Mouse (Mus musculus) left cerebral cortex, postnatal 4 days (tissue): ENCODE results near the gene Slfn14. TPM values are rescaled to one million over a fixed set of nuclear protein-coding genes. Genes with fewer than 3 reads are reported as not detected.
"Not testable (repeated sequence)": the region's sequence is repeated elsewhere in the genome, so short reads cannot be mapped to it uniquely, and the experiment has no call there.

Experiments
- DNase-seq: peaks from one replicate; pipeline ENCODE4 v3.0.0-alpha.2; 2022
- intact Hi-C: fragments of 180-260 bp; cut with DNase I; formaldehyde crosslinking; loops from one replicate; pipeline ENCODE4 v1.15.1; 2025
- total RNA-seq, 2 experiments: library from RNA; stranded (reverse); gene quantifications; 2 replicates each; pipeline ENCODE4 v1.2.3; 2021

The Slfn14 gene
- total RNA-seq, 2 experiments from 2014 or later = not detected

DNA sequence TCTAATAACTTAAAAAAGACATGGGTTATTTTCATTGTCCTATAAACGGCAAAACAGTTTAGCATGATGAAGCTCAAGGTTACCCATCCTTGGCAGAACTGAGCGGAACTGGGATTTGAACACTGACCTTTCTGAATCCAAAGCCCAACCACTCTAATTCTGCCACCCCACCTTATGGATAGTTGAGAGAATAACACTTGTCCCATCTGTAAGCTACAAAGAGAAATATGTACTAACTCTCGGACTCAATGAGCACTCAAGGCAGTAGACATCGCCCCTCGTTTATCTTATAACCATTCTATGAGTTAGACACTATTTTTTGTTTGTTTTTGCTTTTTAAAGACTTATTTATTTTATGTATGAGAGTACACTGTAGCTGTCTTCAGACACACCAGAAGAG is 2.5 kb upstream of the Slfn14 start:
- DNase-seq = no peak
- intact Hi-C loops = no loop called here

DNA sequence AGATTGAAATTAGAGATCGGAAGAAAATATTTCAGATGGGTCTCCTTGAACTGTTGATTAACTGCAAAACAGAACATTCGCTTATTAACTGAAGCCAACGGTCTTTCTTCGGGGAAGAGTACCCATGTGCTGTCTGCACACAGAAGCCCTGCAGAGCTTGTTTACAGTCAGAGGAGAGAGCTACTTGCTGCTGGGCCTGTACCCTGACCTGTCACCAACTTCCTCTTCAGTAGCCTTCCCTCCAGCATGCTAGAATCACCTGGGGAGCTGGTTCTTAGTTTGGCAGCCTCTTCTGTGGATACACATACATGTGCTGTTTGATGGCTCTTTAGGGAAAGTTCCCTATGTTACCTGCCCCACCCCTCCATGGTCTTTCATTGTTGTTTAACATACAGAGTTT is 899 bp downstream of the Slfn14 start:
- DNase-seq = no peak
- intact Hi-C loops = no loop called here

DNA sequence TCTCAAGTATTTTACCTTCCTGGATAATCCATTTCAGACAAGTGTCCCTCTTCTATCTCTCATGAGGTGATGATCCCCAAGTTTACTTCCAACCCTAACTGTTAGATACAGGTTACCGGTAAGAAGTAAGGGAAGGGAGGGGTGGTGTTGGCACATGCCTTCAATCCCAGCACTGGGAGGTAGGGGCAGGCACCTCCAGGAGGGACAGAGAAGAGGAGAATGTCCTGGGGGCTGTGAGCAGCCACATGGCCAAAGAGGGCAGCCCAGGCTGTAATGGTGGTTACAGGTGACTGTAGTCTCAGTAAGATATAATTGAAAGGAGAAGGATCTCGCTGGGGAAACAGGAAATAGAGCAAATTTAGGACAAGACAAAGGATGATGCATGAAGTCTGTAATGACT is 4.4 kb downstream of the Slfn14 start:
- DNase-seq = no peak
- intact Hi-C loops = no loop called here

DNA sequence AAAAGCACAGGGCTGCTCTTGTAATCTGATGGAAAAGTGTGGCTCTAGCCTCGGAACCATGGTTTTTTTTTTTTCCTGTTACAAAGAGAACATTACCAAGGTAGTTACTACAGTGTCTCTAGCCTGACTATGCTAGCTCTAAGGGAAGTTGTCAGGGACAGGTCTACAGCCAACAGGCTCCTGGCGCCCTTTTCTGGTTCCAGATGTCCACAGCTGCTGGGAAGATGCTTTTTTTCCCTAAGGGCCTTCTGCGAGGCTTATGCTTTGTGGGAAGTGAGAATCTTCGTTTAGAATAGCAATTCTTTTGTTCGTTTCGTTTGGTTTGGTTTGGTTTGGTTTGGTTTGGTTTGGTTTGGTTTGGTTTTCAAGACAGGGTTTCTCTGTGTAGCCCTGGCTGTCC is 6.8 kb downstream of the Slfn14 start:
- intact Hi-C loops = no loop called here
- DNase-seq = no peak

DNA sequence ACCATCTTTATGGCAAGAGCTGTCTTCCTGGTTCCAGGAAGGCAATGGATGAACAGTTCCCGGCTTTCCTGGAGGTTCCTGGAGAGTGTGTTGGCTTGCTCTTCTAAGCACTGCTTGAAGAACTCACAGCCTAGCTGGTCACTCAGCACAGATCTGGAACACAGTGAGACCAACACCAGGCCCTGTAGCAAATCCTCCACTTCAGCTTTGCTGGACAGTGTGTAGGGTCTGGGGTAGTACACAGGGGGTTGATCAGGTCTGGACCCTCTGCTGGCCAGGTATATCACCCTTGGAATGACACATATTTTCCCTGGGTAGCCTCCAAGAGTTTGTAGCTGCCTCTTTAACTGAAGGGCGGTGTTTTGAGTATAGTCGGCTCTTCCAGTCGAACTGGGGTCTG is 7.5 kb downstream of the Slfn14 start:
- DNase-seq = no peak
- intact Hi-C loops = no loop called here

DNA sequence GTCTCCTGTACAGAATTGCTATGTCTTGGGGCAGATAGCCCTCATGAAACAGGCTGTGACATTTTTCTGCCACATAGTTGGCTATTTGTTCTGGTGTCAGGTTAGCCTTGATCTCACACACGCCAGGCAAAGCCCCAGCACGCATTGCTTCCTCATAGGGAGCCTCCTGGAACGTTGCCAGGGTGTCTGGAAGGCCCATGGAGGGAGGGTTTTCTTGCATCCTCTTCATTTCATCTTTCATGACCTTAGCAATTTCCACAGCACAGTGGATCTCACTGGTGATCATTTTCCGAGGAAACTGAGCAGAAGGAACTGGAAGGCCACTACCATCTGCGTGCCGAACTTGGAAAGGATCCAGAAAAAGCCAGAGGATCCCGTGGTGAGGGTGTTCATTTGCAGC is 10.3 kb downstream of the Slfn14 start:
- peak; percentile 23 for DNase-seq
- intact Hi-C loops = no loop called here

DNA sequence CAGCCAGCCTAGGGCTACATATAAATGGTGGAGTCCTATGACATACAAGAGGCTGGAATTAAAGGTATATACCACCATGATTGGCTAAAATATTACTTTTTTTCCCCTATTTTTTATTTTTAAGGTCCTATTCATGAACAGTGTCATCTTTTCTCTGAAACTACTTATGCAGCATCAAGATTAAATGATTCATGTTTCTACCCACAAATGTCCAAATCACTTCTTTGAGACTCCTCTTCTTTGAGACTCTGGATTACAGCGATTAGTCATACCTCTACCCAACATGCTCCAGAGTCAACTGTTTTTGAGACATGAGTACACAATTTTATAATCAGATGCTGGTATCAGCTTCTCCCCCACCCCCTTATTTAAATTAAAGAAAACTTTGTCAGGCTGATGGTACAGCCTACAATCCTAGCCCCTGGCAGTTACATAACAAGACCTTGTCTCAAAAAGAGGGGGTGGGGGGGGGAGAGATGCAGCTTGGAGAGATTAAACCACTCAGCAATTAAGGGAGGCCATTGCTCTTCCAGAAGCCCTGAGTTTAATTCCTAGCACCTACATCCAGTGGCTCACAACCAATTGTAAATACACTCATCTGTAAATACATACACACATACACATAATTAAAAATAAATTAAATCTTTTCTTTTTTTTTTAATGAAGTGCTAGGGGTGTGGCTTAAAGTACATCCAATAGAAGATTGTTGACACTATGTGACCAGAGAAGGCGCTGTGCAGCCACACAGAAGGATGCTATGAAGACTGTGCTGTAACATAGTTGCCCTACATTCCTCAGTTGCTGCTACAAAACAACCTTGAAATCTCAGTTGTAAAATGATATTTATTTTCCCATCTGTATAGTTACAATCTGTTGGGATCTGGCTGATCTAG is 14.3 kb downstream of the Slfn14 start:
- intact Hi-C loops = no loop called here
- DNase-seq = peak; percentile 27

DNA sequence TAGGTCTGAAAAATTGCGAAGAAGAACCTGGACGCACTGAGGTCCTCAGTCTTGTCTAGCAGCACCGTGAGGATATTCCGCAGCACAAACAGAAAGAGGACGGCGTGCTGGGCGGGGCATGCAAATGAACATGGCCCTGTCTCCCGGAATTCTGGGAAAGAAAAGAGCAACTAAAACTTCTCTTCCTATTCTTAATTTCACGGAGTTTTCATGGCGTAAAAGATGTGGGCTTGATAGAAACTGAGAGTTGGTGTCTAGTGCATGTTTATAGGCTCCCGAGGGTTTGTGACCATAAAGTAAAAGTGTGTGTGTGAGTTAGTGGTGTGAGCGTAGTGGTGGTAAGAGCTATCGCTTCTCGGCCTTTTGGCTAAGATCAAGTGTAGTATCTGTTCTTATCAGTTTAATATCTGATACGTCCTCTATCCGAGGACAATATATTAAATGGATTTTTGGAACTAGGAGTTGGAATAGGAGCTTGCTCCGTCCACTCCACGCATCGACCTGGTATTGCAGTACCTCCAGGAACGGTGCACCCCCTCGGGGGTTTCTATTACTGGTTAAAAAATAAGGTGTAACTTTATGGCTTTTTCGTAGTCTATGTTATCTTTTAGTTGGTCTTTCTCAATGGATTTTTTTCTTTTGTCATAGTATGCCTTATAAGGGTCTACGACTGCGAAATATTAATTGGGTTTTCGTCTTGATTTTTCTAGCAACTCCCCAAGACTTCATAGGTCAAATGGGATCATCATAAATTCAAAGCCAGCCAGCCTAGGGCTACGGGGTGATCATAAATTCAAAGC is 15.2 kb downstream of the Slfn14 start:
- DNase-seq = peak; percentile 84
- intact Hi-C loops = no loop called here

DNA sequence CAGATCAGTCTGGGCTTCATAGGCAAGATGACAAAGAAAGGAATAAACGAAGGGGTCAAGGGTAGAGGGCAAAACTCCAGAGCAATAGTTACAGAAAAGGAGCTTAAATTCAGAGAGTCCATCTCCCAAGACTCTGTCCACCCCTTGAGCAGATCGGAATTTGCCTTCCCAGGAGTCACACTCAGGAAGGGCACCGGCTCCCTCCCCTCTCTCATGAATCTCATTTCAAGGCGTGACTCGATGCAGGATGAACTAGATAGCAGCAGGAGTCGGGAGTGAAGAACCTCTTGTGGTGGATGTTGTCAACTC is 15.7 kb downstream of the Slfn14 start:
- no peak for DNase-seq
- intact Hi-C loops = no loop called here

DNA sequence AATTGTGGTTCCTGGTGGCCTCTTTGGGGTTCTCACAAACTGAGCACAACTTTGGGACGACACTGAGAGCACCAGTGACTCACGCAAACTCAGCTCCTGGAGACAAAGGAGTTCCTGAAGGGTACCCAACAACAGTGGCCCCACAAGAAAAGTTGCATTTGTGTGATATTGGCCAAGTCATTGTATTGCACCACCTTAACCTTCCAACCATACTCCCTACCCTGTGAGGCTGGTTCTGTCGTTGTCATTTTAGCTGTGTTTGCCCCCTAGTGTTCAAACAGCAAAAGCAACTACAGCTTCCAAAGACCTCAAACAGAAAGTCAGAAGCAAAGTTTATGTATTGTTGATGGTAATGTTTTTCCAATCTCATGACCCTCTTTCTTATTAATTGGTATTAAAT is 23.4 kb downstream of the Slfn14 start:
- intact Hi-C loops = no loop called here

DNA sequence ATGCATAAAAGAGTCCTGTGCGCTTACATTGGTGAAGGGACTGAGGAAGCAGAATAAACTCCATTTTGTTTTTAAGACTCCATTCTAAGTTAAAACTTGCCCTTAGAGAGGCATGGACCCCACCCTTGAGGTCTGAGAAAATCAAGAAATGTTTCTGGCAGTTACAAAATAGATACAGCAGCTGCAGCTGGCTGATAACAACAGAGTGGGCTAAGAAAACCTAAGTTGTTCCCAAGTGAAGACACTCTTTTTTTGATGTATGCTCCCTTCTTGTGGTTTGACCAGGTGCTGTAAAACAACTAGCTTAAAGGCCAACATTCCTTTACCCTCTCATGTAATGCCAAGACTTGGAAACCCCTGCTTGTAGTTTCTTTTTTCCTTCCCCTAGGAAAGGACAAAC is 23.9 kb downstream of the Slfn14 start:
- no peak for DNase-seq
- intact Hi-C loops = no loop called here

More for the DNA sequence above, 23.4 kb downstream of the Slfn14 start:
- DNase-seq = no peak

DNA sequence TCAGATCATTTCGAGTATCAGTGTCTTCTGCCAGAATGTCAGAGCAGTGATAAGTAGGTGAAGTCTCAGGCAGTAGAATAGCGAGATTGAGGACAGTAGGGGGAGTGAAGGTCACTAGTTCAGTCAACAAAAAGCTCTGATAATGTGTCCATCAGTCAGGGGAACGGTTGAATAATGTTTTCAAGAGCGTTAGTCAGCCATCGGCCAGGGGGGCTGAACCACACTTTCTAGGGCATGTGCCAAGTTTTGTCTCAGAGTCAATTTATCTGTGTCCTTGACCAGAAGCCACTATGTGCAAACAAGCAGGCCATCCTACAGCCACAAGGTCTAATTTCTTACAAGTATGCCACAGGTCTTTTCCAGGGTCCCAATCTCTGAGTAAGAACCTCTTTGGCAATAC is 29.3 kb downstream of the Slfn14 start:
- DNase-seq, intact Hi-C loops: not testable (repeated sequence)

DNA sequence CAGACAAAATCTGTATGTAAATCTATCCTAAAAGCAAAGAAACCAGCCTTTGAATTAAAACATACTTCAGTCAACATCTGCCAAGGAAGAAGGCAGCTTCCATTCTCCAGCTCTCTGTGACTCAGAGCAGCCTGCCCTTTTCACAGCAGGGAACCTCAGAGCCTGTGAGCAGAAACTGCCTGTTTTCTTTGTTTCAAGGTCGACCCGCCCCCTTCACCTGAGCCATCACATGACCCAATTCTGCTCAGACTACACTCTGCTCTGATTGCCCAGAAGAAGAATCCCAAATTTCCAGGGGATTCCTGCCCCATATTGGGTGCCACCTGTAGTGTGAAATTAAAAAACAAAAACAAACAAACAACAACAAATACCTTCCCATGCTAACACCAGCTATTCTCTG is 46.7 kb downstream of the Slfn14 start:
- intact Hi-C loops = no loop called here
- DNase-seq = no peak

DNA sequence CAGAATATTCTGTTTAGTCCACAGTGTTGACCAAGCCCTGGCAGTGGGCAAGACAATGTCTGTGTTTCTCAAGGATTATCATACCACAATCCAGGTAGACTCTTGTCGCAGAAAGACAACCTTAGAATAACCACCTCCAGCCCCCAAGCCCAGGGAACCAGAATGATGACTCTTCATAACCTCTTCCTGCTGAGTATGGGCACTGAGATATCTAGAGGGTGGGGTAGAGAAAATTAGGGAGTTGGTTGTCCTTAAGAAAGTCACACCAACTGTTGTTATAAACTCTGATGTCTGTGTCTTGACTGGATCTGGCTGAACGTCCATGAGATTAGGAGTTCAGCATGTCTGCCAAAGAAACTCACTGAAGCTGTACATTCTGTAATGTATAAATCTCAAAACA is 48.1 kb downstream of the Slfn14 start:
- DNase-seq = no peak
- intact Hi-C loops = no loop called here

DNA sequence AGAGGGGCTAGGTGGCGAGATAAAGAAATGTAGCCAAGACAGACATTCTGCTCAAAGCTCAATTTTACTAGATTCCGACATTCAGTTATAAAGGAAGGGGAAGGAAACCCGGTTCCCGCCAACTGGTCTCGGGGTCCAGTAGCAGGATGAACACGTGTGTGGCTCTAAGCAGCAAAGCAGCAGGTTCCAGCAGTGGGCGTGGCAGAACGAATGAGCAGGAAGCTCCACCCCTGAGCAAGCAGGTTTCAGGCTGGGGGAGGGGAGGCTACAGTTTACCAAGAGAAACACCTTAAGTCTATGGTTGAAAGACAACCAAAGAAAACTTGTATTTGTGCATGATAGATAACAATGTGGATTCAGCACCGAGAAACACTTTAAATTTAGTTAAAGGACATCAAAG is 49.1 kb downstream of the Slfn14 start:
- DNase-seq, intact Hi-C loops: not testable (repeated sequence)

DNA sequence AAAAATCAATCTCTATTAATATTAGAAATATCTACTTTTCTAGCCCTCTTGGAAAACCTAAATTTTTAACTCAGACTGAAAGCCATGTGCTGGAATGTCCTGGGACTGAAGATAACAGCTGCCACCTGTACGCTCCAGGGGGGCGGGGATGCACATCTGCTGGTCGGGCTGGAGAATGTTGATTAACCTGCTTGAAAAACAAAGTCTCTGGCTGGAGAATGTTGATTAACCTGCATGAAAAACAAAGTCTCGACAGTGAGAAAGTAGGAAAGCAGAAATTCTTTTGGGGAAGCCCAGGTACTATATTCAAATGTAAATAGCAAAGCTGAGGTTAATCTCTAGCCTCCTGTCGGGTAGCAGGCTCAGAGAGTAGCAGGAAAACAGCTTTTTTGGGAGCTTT is 52.9 kb downstream of the Slfn14 start:
- DNase-seq, intact Hi-C loops: not testable (repeated sequence)

DNA sequence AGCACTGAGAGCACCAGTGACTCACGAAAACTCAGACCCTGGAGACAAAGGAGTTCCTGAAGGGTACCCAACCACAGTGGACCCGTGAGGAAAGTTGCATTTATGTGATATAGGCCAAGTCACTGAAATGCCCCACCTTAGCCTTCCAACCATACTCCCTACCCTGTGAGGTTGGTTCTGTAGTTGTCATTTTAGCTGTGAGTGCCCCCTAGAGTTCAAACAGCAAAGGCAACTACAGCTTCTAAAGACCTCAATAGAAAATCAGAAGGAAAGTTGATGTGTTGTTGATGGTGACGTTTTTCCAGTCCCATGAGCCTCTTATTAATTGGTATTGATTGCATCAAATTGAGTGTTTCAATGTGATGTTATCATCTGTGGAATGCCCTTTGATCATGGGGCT is 55.6 kb downstream of the Slfn14 start:
- intact Hi-C loops = no loop called here
- no peak for DNase-seq

DNA sequence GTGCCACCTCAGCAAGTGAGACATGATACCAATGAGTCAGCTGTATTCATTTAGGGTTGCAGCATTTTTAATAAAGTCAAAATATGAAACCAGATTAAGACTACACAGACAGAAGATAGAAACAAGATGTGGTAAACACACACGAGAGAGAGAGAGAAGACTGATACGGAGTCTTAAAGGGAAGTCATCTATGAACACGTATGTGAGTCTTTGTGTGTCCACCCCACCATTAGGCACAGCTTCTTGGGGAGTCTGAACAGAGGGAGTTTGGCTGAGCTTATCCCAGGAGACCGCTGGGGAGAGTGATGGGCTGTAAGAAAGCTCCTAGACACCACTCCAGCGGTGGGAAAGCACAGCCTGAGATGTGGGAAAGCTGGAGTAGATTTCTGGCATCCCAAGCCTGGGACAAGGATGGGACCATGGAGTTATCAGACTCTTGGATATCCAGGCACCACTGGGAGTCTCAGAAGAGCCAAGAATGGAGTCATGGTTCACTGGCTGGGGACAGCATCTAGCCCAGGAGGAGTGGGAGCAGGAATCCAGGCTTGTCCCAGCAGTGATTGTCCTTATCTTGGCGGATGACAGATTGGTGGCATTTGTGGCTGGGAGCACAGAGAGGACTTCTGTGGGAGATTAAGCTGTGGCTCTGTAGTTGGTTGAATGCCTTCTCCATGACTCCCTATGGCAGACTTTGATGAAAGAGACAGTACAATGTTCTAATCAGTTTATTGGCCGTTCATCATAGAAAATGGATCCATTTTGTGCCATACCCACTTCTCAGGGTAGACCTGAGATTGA is 58.4 kb downstream of the Slfn14 start:
- DNase-seq = no peak
- intact Hi-C loops = no loop called here

DNA sequence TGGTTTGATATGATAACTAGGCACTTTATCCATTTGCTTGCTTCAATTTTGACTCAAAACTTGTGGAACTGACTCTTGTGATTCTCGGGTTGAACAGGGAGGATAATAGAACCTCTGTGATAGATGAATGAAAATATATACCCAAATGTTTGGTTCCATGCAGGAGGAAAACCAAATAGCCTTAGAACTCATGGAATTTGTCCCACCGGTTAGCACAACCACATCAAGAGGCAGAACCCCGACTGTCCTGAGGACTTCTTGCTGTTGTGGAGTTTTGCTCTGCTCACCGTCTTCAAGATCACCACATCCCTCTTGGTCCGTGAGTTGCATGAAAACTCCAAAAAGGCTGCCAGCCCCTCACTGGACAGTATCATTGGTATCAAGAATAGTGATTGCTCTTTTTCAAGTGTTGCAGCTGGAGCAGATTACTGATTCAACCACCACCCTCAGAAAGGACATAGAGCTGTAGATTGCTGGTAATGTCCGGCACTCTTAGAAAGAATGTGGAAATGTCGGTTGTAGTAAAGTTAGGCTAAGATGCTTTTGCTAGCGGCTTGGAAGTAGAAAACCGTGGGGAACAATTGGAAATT is 61.1 kb downstream of the Slfn14 start:
- DNase-seq = no peak
- intact Hi-C loops = no loop called here
